Mouse (Mus musculus) C2C12 (cell line): ENCODE data around the gene Gas2l3. TPM values are rescaled to one million over a fixed set of nuclear protein-coding genes. Genes with fewer than 3 reads are reported as not detected.

Experiments used
- H3K27me3 ChIP-seq: one replicate; pipeline ENCODE4 v1.6.1; 2011; ENCODE audit not compliant: control insufficient read depth, insufficient read depth, insufficient read length
- H3K36me3 ChIP-seq: one replicate; pipeline ENCODE4 v1.6.1; 2011; ENCODE audit not compliant: control insufficient read depth, insufficient read depth
- H3K4me3 ChIP-seq: one replicate; pipeline ENCODE4 v1.5.1; 2011; ENCODE audit warnings: mild to moderate bottlenecking, control low read depth; ENCODE audit not compliant: poor library complexity, insufficient read depth, severe bottlenecking
- H3K79me2 ChIP-seq: one replicate; pipeline ENCODE4 v1.6.1; 2011; ENCODE audit not compliant: control insufficient read depth, insufficient read depth
- H3K79me3 ChIP-seq: one replicate; pipeline ENCODE4 v1.6.1; 2011; ENCODE audit warnings: low read depth, control low read depth
- H3ac ChIP-seq: one replicate; pipeline ENCODE3; 2011; ENCODE audit warnings: low read depth; ENCODE audit not compliant: control insufficient read depth, insufficient read length
- CEBPB ChIP-seq: IDR thresholded peaks from one replicate; pipeline ENCODE4 v1.6.1; 2011; ENCODE audit warnings: low read depth, mild to moderate bottlenecking, control low read depth, moderate library complexity
- CTCF ChIP-seq: IDR thresholded peaks from one replicate; pipeline ENCODE4 v1.5.1; 2011; ENCODE audit not compliant: control insufficient read depth, insufficient read depth, insufficient read length
- FOSL1 ChIP-seq: IDR thresholded peaks from one replicate; pipeline ENCODE4 v1.8.0; 2011; ENCODE audit warnings: mild to moderate bottlenecking, low read length; ENCODE audit not compliant: poor library complexity, insufficient read depth, severe bottlenecking
- MAX ChIP-seq: IDR thresholded peaks from one replicate; pipeline ENCODE4 v1.6.1; 2011; ENCODE audit warnings: mild to moderate bottlenecking, control low read depth
- MYOD1 ChIP-seq: IDR thresholded peaks from one replicate; pipeline ENCODE4 v1.6.1; 2011; ENCODE audit warnings: low read depth; ENCODE audit not compliant: control insufficient read depth, insufficient read length
- MYOG ChIP-seq: IDR thresholded peaks from one replicate; pipeline ENCODE4 v1.6.1; 2011; ENCODE audit not compliant: control insufficient read depth, insufficient read length; ENCODE audit errors: extremely low read depth
- USF1 ChIP-seq: IDR thresholded peaks from one replicate; pipeline ENCODE4 v1.6.1; 2011; ENCODE audit warnings: low read depth, mild to moderate bottlenecking, control low read depth, moderate library complexity
- long read RNA-seq, 2 experiments: library from polyadenylated mRNA; unstranded; transcript quantifications; one replicate each; pipeline ENCODE4 v2.0.0; 2019 to 2020
- polyA plus RNA-seq: library from polyadenylated mRNA; unstranded; fragments of >200 nt; fragmentation: generic; extraction: Trizol; gene quantifications from one replicate; pipeline ENCODE4 v1.2.1, GENCODE M21; 2012; ENCODE audit warnings: missing spikeins

The Gas2l3 gene
- polyA plus RNA-seq: 4.4 TPM
- long read RNA-seq, experiment 1, full-length matches to known transcripts: 3 of 3 reads
- long read RNA-seq, experiment 1, partial matches to known transcripts: 0 of 3 reads
- long read RNA-seq, experiment 1, other reads (novel, unspliced or antisense): 0 of 3 reads
- long read RNA-seq, experiment 2, full-length matches to known transcripts: 93 of 100 reads
- long read RNA-seq, experiment 2, partial matches to known transcripts: 3 of 100 reads
- long read RNA-seq, experiment 2, other reads (novel, unspliced or antisense): 4 of 100 reads

DNA sequence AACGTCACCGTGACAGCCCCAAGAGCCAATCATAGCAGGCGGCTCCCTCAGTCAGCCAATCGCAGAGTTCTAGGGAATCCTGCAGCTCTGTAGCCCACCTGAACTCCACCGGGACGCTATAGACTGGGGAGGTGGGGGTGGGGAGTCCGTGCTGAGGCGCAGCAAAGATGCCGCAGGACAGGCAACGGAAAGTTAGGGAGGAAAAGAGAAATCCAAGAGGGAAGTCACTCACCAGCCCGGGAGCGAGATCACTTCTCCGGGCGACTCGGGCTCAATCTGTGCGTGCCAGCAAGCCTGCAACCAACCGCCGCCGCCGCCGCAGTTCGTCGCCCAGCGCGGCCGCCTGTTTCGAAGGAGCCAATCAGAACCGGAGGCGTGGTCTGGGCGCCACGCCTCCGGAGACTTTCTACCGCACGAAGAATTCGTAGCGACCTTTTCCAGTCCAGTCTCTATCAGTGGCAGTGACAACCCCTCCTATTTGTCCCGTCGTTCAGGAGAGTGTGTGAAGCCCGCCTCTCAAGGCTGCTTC, at the start of gene Gas2l3:
Gene Gas2l3, minus strand, starts transcription at position 345 of the 529 bp plus-strand sequence.
- Histone ChIP-seq H3K27me3 (no peaks in the 10 kb centered on the region), H3K79me2 (peaks cover 45% of the 10 kb centered on the region), H3K79me3 (peaks cover 21% of the 10 kb centered on the region), H3K4me3 (peak within 1 kb of the TSS; percentile 68), H3K36me3 (no peaks in the 10 kb centered on the region), H3ac (peak within 1 kb of the TSS; percentile 76)
- TF ChIP-seq FOSL1: no peak
- no peak for TF ChIP-seq CTCF
- no peak for TF ChIP-seq USF1
- no peak for TF ChIP-seq MYOG
- TF ChIP-seq MAX: no peak
- no peak for TF ChIP-seq MYOD1
- no peak for TF ChIP-seq CEBPB

- Histone ChIP-seq H3K79me3 (no peaks in the 10 kb centered on the region), H3K79me2 (no peaks in the 10 kb centered on the region), H3K36me3 (no peaks in the 10 kb centered on the region), H3K27me3 (no peaks in the 10 kb centered on the region), H3ac (no peak overlapping the region), H3K4me3 (no peak overlapping the region)
- TF ChIP-seq CTCF (no peak), USF1 (no peak), FOSL1 (no peak), MYOD1 (no peak), MYOG (no peak), MAX (no peak), CEBPB (no peak)
These were observed 47.6 kb upstream of the Gas2l3 start for GRCm38 (mm10) chr10:89491321-89491720.

GRCm38 (mm10) chr10:89490250-89490649, 46.5 kb upstream of the Gas2l3 start:
- H3K36me3 ChIP-seq: no peaks in the 10 kb centered on the region
- no peaks in the 10 kb centered on the region for H3K27me3 ChIP-seq
- H3K4me3 ChIP-seq: no peak overlapping the region
- TF ChIP-seq CTCF (no peak), MYOG (no peak), CEBPB (no peak), USF1 (no peak), MAX (no peak), MYOD1 (no peak), FOSL1 (no peak)
- no peaks in the 10 kb centered on the region for H3K79me2 ChIP-seq
- H3ac ChIP-seq: no peak overlapping the region
- H3K79me3 ChIP-seq: no peaks in the 10 kb centered on the region

DNA sequence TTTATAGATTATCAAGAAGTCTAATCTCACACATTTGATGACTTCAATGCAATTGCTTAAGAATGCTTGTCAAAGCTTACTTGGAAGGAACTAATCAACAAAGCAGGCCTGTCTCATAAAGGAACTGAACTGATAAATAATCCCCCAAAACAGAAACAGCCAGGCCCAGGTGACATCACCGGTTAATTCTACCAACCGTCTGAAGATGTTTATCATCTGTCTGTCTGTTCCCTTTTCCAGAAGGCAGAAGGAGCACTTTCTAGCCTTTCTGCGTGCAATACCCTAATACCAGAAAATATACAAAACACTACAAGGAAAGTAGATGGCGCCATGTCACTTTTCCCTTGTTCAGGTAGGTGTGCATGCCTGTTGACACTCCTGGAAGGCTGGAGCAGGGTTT, 45.7 kb upstream of the Gas2l3 start:
- no peaks in the 10 kb centered on the region for H3K79me3 ChIP-seq
- H3K36me3 ChIP-seq: no peaks in the 10 kb centered on the region
- no peak overlapping the region for H3K4me3 ChIP-seq
- TF ChIP-seq FOSL1: no peak
- no peaks in the 10 kb centered on the region for H3K79me2 ChIP-seq
- no peaks in the 10 kb centered on the region for H3K27me3 ChIP-seq
- no peak overlapping the region for H3ac ChIP-seq

GRCm38 (mm10) chr10:89486995-89487742, 43.4 kb upstream of the Gas2l3 start:
- Histone ChIP-seq H3ac (no peak overlapping the region), H3K36me3 (no peaks in the 10 kb centered on the region), H3K79me3 (no peaks in the 10 kb centered on the region), H3K4me3 (no peak overlapping the region), H3K79me2 (no peaks in the 10 kb centered on the region), H3K27me3 (no peaks in the 10 kb centered on the region)
- no peak for TF ChIP-seq MYOD1
- TF ChIP-seq CEBPB: no peak
- TF ChIP-seq MAX: no peak
- no peak for TF ChIP-seq FOSL1
- TF ChIP-seq MYOG: no peak
- no peak for TF ChIP-seq USF1
- no peak for TF ChIP-seq CTCF

DNA sequence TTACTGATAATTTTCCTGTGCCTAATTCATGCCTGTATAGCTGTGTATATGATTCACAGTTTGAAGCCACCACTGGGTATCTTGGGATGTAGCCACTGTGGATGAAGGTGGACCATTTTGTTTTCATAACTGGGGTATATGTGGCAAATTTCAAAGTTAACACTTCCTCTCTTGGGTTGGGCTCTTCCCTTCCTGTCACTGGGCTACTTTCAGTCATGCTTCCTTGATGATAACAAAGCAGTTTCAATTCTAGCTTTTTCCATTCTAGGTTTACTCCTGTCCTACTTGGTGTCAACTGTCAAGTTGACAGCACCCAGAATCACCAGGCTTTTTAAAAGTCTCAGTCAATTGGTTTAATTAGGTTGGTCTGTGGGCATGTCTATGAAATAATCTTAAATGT, 41.1 kb upstream of the Gas2l3 start:
- H3K27me3 ChIP-seq: no peaks in the 10 kb centered on the region
- no peak for TF ChIP-seq MYOD1
- TF ChIP-seq MYOG: no peak
- TF ChIP-seq CEBPB: no peak
- TF ChIP-seq USF1: no peak
- TF ChIP-seq CTCF: no peak
- no peak for TF ChIP-seq FOSL1
- no peak for TF ChIP-seq MAX

More for the DNA sequence above, 41.1 kb upstream of the Gas2l3 start:
- H3K79me2 ChIP-seq: no peaks in the 10 kb centered on the region
- no peak overlapping the region for H3K4me3 ChIP-seq
- no peak overlapping the region for H3ac ChIP-seq
- H3K36me3 ChIP-seq: no peaks in the 10 kb centered on the region
- no peaks in the 10 kb centered on the region for H3K79me3 ChIP-seq
